Mouse (Mus musculus): ENCODE measurements at regions not wholly inside any gene's neighbourhood (a gene's known extent, or its start where the extent isn't known, plus 50 kb on each side); places are given as distances from the start of the nearest gene placed in this dataset.

DNA sequence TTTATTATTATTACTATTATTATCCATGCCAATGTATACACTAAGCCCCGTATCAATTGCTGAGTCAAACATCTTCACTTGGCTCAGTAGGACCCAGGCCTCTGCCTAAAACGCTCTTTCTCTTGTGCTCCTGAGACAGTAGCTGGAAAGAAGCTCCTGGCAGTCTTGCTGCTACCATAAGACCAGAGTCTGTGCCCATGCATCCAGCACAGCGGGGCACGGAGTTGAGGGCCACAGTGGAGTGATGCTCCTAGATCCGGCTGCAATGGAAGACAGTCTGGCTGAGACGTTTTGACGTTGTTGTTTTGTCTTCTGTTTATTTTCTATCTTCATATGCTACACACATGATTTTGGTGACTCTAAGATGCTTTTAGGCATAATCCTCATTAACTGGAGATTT, 129.1 kb upstream of the Peli2 start:
- TF ChIP-seq MAX (IDR thresholded peaks at IDR 0.05; ENCODE audit: low read depth) = no peak
- TF ChIP-seq REST (IDR thresholded peaks at IDR 0.05; ENCODE audit: insufficient read depth, insufficient read length) = no peak
- no peak for TF ChIP-seq E2F4 (IDR thresholded peaks at IDR 0.05; ENCODE audit: insufficient read depth)
- TF ChIP-seq TCF3 (IDR thresholded peaks at IDR 0.05; ENCODE audit: insufficient read length, low read depth) = no peak
- TF ChIP-seq CEBPB (IDR thresholded peaks at IDR 0.05; ENCODE audit: insufficient read depth, poor library complexity, severe bottlenecking) = no peak
- no peaks in the 10 kb centered on the region for H3K36me3 ChIP-seq (ENCODE audit: control insufficient read depth, insufficient read depth)
- H3K4me3 ChIP-seq = no peak overlapping the region
- H3K79me2 ChIP-seq (ENCODE audit: control insufficient read depth, insufficient read depth) = no peaks in the 10 kb centered on the region
- no peaks in the 10 kb centered on the region for H3K27me3 ChIP-seq (ENCODE audit: control insufficient read depth, insufficient read depth, insufficient read length)
- H3ac ChIP-seq (ENCODE audit: control insufficient read depth, insufficient read length) = no peak overlapping the region
- no peak overlapping the region for H3K4me2 ChIP-seq (ENCODE audit: low read depth)

DNA sequence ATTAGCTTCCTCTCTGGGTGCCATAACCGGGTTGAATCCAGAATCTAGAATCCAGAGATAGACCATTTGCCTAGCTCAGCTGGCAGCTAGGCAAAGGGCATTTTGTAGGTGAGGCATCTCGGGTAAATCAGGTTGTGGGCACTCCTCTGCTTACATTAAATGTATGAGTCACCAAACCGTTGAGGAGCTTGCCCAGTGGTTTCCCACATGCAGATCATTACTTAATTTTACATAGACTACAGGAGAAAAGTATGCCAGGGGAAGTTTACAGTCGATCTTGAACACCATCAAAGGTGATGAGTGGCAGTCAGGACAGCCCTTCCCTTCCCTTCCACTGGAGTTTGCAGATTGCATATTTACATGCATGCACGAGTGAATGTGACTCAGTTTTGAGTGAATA, 128.5 kb upstream of the Peli2 start:
- H3K79me2 ChIP-seq (ENCODE audit: control insufficient read depth, insufficient read depth) = no peaks in the 10 kb centered on the region
- no peak overlapping the region for H3K4me2 ChIP-seq (ENCODE audit: low read depth)
- no peak overlapping the region for H3K4me3 ChIP-seq
- no peak overlapping the region for H3ac ChIP-seq (ENCODE audit: control insufficient read depth, insufficient read length)
- no peaks in the 10 kb centered on the region for H3K36me3 ChIP-seq (ENCODE audit: control insufficient read depth, insufficient read depth)
- no peaks in the 10 kb centered on the region for H3K27me3 ChIP-seq (ENCODE audit: control insufficient read depth, insufficient read depth, insufficient read length)
- no peak for TF ChIP-seq MYOG (IDR thresholded peaks at IDR 0.05; ENCODE audit: control insufficient read depth in 1 of 3, insufficient read depth in 1 of 3, insufficient read length in 2 of 3, low read depth in 2 of 3)
- no peak for TF ChIP-seq TCF12 (IDR thresholded peaks at IDR 0.05; ENCODE audit: insufficient read depth, poor library complexity, severe bottlenecking)
- no peak for TF ChIP-seq SRF (IDR thresholded peaks at IDR 0.05; ENCODE audit: control insufficient read depth, insufficient read length, low read depth)
- no peak for TF ChIP-seq E2F4 (IDR thresholded peaks at IDR 0.05; ENCODE audit: insufficient read depth)
- no peak for TF ChIP-seq POLR2A (IDR thresholded peaks at IDR 0.05; ENCODE audit: insufficient read length, low read depth)
- no peak for TF ChIP-seq CEBPB (IDR thresholded peaks at IDR 0.05; ENCODE audit: insufficient read depth, poor library complexity, severe bottlenecking)
- TF ChIP-seq REST (IDR thresholded peaks at IDR 0.05; ENCODE audit: insufficient read depth, insufficient read length) = no peak

DNA sequence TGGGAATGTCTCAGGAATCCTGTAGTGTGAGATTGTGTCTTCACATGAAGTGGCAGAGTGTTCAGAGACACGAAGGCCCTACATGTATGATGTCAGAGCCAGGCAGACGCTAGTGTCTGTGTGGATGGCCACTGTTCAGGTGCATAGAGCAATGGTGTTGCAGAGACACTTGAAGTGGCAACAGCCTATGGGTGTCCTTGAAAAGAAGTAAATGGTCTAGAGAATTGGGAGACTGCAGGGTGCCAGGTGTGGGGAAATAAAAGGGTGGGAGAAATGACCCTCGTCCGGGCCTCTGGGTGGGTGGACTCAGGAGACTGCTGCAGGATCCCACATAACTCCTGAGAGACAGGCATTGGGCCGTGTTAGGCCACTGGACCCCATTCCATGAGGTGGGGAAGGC, 127.8 kb upstream of the Peli2 start:
- Histone ChIP-seq H3K79me2 (ENCODE audit: control insufficient read depth, insufficient read depth) (no peaks in the 10 kb centered on the region), H3ac (ENCODE audit: control insufficient read depth, insufficient read length) (no peak overlapping the region), H3K36me3 (ENCODE audit: control insufficient read depth, insufficient read depth) (no peaks in the 10 kb centered on the region), H3K4me2 (ENCODE audit: low read depth) (no peak overlapping the region), H3K4me3 (no peak overlapping the region), H3K27me3 (ENCODE audit: control insufficient read depth, insufficient read depth, insufficient read length) (no peaks in the 10 kb centered on the region)
- TF ChIP-seq SRF (IDR thresholded peaks at IDR 0.05; ENCODE audit: control insufficient read depth, insufficient read length, low read depth) = no peak
- TF ChIP-seq MYOG (IDR thresholded peaks at IDR 0.05; ENCODE audit: control insufficient read depth in 1 of 3, insufficient read depth in 1 of 3, insufficient read length in 2 of 3, low read depth in 2 of 3) = no peak
- TF ChIP-seq TCF12 (IDR thresholded peaks at IDR 0.05; ENCODE audit: insufficient read depth, poor library complexity, severe bottlenecking) = no peak
- no peak for TF ChIP-seq TCF3 (IDR thresholded peaks at IDR 0.05; ENCODE audit: insufficient read length, low read depth)
- no peak for TF ChIP-seq POLR2AphosphoS2 (IDR thresholded peaks at IDR 0.05; ENCODE audit: insufficient read length, low read depth)
- TF ChIP-seq POLR2A (IDR thresholded peaks at IDR 0.05; ENCODE audit: insufficient read length, low read depth) = no peak

DNA sequence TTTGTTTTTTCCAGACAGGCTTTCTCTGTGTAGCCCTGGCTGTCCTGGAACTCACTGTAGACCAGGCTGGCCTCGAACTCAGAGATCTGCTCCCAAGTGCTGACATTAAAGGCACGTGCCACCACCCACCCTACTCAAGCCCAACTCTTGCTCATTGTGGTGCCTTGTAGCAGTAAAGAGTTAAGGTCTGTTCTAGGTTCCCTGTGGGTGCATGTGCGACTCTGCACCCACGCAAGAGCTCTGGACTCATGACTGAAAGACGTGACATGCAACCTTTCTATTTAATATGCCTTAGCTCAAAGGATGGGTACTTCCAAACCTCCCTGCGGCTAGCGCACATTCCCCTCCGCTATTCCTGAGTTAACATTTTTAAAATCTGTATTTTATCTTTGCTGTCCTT, 121.7 kb upstream of the Peli2 start:
- Histone ChIP-seq H3K4me3 (no peak overlapping the region), H3K79me2 (ENCODE audit: control insufficient read depth, insufficient read depth) (no peaks in the 10 kb centered on the region), H3K27me3 (ENCODE audit: control insufficient read depth, insufficient read depth, insufficient read length) (no peaks in the 10 kb centered on the region), H3K4me2 (ENCODE audit: low read depth) (no peak overlapping the region), H3ac (ENCODE audit: control insufficient read depth, insufficient read length) (no peak overlapping the region), H3K36me3 (ENCODE audit: control insufficient read depth, insufficient read depth) (no peaks in the 10 kb centered on the region)
- TF ChIP-seq MYOD1 (IDR thresholded peaks at IDR 0.05; ENCODE audit: control insufficient read depth in 1 of 3, insufficient read length in 2 of 3, low read depth in 2 of 3) = no peak
- no peak for TF ChIP-seq E2F4 (IDR thresholded peaks at IDR 0.05; ENCODE audit: insufficient read depth)
- TF ChIP-seq CEBPB (IDR thresholded peaks at IDR 0.05; ENCODE audit: insufficient read depth, poor library complexity, severe bottlenecking) = no peak
- TF ChIP-seq TCF3 (IDR thresholded peaks at IDR 0.05; ENCODE audit: insufficient read length, low read depth) = no peak
- no peak for TF ChIP-seq TCF12 (IDR thresholded peaks at IDR 0.05; ENCODE audit: insufficient read depth, poor library complexity, severe bottlenecking)
- TF ChIP-seq POLR2AphosphoS2 (IDR thresholded peaks at IDR 0.05; ENCODE audit: insufficient read length, low read depth) = no peak
- TF ChIP-seq MAX (IDR thresholded peaks at IDR 0.05; ENCODE audit: low read depth) = no peak
- TF ChIP-seq MYOG (IDR thresholded peaks at IDR 0.05; ENCODE audit: control insufficient read depth in 1 of 3, insufficient read depth in 1 of 3, insufficient read length in 2 of 3, low read depth in 2 of 3) = no peak
- TF ChIP-seq REST (IDR thresholded peaks at IDR 0.05; ENCODE audit: insufficient read depth, insufficient read length) = no peak
- no peak for TF ChIP-seq POLR2A (IDR thresholded peaks at IDR 0.05; ENCODE audit: insufficient read length, low read depth)
- TF ChIP-seq USF1 (IDR thresholded peaks at IDR 0.05; ENCODE audit: low read depth) = no peak
- TF ChIP-seq SRF (IDR thresholded peaks at IDR 0.05; ENCODE audit: control insufficient read depth, insufficient read length, low read depth) = no peak

DNA sequence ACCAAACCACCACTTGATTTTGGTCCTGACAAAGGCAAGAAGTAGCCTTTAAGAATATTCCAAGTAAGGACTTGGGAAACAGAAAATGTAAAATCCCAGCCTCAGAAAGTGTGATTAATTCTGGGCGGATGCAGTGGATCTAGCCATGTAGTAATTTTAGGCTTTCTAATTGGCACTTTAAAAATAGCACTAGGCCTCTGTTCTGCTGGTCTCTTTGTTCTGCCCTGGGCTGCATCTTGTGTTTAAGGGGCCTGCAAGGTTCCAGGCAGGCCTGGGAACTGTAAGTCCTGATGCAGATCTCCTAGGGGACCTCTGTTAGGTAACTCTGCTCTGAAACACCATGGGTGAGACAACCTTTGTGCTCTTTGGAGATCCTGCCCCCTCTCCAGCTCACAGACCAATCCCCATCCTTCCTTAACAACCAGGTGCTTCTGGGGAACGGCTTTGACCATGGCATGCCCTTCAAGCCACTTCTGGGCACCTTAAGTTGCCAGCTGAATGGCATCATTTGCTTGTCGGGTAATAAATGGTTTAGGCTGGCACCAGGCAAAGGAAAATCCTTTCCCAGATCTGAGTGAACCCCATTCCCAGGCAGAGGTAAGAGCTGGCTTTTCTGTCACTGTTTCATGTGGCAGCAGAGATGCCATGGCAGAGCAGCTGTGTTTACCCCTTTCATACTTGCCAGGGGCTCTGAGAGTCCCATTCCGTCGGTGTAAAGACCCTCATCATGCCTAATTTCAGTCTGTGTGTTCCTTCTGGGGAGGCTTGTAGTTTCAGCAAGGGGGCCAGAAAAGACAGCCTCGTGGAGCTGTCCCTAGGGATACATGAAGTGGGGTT, 115.3 kb upstream of the Peli2 start:
- no peaks in the 10 kb centered on the region for H3K27me3 ChIP-seq (ENCODE audit: control insufficient read depth, insufficient read depth, insufficient read length)
- no peaks in the 10 kb centered on the region for H3K36me3 ChIP-seq (ENCODE audit: control insufficient read depth, insufficient read depth)
- H3K4me3 ChIP-seq = no peak overlapping the region
- H3K4me2 ChIP-seq (ENCODE audit: low read depth) = no peak overlapping the region
- no peak overlapping the region for H3ac ChIP-seq (ENCODE audit: control insufficient read depth, insufficient read length)
- no peaks in the 10 kb centered on the region for H3K79me2 ChIP-seq (ENCODE audit: control insufficient read depth, insufficient read depth)
- TF ChIP-seq POLR2A (IDR thresholded peaks at IDR 0.05; ENCODE audit: insufficient read length, low read depth) (no peak), MYOD1 (IDR thresholded peaks at IDR 0.05; ENCODE audit: control insufficient read depth in 1 of 3, insufficient read length in 2 of 3, low read depth in 2 of 3) (no peak), CEBPB (IDR thresholded peaks at IDR 0.05; ENCODE audit: insufficient read depth, poor library complexity, severe bottlenecking) (no peak), MYOG (IDR thresholded peaks at IDR 0.05; ENCODE audit: control insufficient read depth in 1 of 3, insufficient read depth in 1 of 3, insufficient read length in 2 of 3, low read depth in 2 of 3) (no peak), TCF3 (IDR thresholded peaks at IDR 0.05; ENCODE audit: insufficient read length, low read depth) (no peak), SRF (IDR thresholded peaks at IDR 0.05; ENCODE audit: control insufficient read depth, insufficient read length, low read depth) (no peak), POLR2AphosphoS2 (IDR thresholded peaks at IDR 0.05; ENCODE audit: insufficient read length, low read depth) (no peak), TCF12 (IDR thresholded peaks at IDR 0.05; ENCODE audit: insufficient read depth, poor library complexity, severe bottlenecking) (no peak), USF1 (IDR thresholded peaks at IDR 0.05; ENCODE audit: low read depth) (no peak), E2F4 (IDR thresholded peaks at IDR 0.05; ENCODE audit: insufficient read depth) (no peak), REST (IDR thresholded peaks at IDR 0.05; ENCODE audit: insufficient read depth, insufficient read length) (no peak), MAX (IDR thresholded peaks at IDR 0.05; ENCODE audit: low read depth) (no peak)

Measured in myocyte (in vitro differentiated cells).